Mouse (Mus musculus) small intestine, adult 2 months (tissue): Measurements from ENCODE around the gene Ppp1r16b.

ENCODE experiments used
- CTCF ChIP-seq: fragments of 200-500 bp; IDR thresholded peaks from 2 replicates; pipeline ENCODE4 v1.5.1; 2012; ENCODE audit warnings: low read depth, mild to moderate bottlenecking, control low read depth, inconsistent platforms, low read length, moderate library complexity, mixed read lengths; ENCODE audit not compliant: insufficient replicate concordance, insufficient read length; ENCODE audit errors: extremely low read depth
- POLR2A ChIP-seq: fragments of 200-500 bp; IDR thresholded peaks from 2 replicates; pipeline ENCODE4 v1.6.1; 2012; ENCODE audit warnings: low read depth, mild to moderate bottlenecking, control low read depth, inconsistent platforms, low read length, moderate library complexity

GRCm38 (mm10) chr2:158642587-158642986 lies 22.6 kb upstream of the Ppp1r16b start:
- TF ChIP-seq POLR2A: no peak
- no peak for TF ChIP-seq CTCF
